Mouse (Mus musculus): ENCODE measurements around the gene F9.
"Not testable (repeated sequence)": the region's sequence is repeated elsewhere in the genome, so short reads cannot be mapped to it uniquely, and the experiment has no call there.

The F9 gene

GRCm38 (mm10) chrX:59999221-60000083 is at the start of gene F9:
Gene F9, plus strand, starts transcription at chrX:59999464.
- DNase-seq (ENCODE audit: low read depth in 1 of 2, low spot score in 2 of 2), result no peak

GRCm38 (mm10) chrX:59969767-59970166 is 29.5 kb upstream of the F9 start:
- DNase-seq (ENCODE audit: low read depth in 1 of 2, low spot score in 2 of 2), result not testable (repeated sequence)

DNA sequence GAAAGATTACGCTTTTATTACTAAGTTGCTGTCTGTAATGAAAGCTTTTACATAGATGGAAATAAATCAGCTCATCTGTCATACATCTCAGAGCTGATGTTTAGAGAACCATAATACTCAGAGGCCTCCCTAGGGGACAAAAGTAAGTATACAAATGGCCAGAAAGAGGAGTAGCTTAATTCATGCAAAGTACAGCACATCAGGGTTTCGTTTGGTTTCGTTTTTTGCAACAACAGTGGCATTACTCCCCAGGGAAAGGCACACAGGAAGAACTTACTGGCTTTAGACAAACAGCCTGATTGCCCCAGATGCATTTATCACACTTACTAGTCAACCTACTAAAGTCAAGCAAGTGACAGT is 800 bp downstream of the F9 start:
- DNase-seq (ENCODE audit: low read depth in 1 of 2, low spot score in 2 of 2), result no peak

- DNase-seq (ENCODE audit: low read depth in 1 of 2, low spot score in 2 of 2), result peak in 1 of 2 experiments; percentile 8
Observed at GRCm38 (mm10) chrX:60001461-60001860, 2.2 kb downstream of the F9 start.

DNA sequence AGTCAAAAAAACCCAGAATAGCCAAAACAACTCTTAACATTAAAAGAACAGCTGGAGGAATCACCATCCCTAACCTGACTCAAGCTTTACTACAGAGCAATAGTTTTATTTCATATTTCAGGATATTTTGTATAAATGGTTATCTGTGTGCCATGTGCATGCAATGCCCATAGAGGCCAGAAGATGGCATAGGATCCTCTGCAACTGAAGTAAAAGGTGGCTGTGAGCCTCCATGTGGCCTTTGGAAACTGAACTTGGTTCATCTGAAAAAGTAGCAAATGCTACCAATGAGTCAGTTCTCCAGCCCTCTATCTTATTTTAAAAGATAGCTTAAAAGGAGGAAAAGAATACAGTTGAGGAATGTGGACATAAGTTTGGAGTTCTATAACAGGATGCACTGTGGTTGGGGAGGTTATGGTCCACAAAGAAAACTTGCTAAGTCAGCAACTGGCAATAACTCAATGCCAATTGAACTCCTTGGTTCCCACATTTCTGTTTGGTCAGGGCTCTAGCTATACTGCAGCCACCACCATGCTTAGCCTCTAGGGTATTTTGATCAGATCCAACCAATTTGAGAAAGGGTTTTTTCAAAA is 13.9 kb downstream of the F9 start:
- DNase-seq (ENCODE audit: low read depth in 1 of 2, low spot score in 2 of 2), result no peak

GRCm38 (mm10) chrX:60014588-60014987 is 15.3 kb downstream of the F9 start:
- no peak for DNase-seq (ENCODE audit: low read depth in 1 of 2, low spot score in 2 of 2)

DNA sequence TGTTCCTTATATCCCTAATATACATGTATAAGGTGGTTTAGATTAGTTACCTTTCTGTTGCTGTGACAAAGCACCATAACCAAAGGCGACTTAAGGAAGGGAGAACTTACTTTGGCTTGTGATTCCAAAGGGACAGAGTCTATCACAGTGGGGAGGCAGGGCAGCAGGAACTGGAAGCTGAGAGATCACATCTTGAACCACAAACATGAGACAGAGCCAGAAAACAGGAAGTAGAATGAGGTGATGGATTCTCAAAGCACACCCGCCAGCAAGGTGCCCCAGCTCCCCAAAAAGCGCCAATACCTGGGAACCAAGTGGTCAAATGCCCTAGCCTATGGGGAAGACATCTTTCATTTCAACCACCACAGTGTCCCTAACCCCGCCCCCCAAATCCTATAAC is 21.7 kb downstream of the F9 start:
- DNase-seq (ENCODE audit: low read depth in 1 of 2, low spot score in 2 of 2), result no peak

DNA sequence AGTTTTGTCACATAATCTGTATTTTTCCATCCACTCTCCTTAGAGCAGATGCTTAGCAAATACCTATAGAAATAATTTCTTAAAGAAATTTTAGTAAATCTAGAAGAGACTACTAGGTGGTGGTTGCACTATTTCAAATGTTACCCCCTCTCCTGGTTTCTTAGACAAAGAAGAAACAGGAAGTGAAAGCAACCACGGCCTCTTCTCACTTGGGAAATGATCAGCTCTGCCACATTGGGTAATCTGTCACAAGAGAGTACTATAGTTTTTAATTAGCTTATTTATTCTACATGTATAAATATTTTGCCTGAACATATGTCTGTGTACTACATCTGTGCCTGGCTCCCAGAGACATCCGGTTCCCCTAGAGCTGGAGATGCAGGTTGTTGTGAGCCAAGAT is 22.3 kb downstream of the F9 start:
- peak in 1 of 2 experiments; percentile 0 for DNase-seq (ENCODE audit: low read depth in 1 of 2, low spot score in 2 of 2)

GRCm38 (mm10) chrX:60026654-60027053 is 27.4 kb downstream of the F9 start:
- DNase-seq (ENCODE audit: low read depth in 1 of 2, low spot score in 2 of 2), result no peak

GRCm38 (mm10) chrX:60054745-60055144 is 55.5 kb downstream of the F9 start:
- no peak for DNase-seq (ENCODE audit: low read depth in 1 of 2, low spot score in 2 of 2)

- no peak for DNase-seq (ENCODE audit: low read depth in 1 of 2, low spot score in 2 of 2)
Observed at GRCm38 (mm10) chrX:60055185-60055584, 55.9 kb downstream of the F9 start.

DNA sequence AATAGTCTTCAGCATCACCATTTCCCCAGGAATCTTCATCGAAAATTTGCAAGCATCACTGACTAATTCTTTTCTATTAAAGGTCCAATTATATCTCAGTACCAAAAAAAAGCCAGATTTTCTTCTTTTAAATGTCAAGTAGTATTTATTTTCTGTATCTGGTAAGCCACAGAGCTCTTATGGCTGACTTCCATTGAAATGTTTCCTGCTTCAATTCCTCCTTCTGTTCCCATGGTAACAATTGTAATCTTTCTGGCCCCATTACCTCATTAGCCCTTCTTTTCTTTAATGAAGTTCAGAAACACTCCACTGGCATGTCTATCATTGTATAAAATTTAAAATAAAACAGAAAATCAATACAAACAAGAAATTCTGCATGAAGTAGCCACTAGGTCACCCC is 76.1 kb downstream of the F9 start:
- DNase-seq (ENCODE audit: low read depth in 1 of 2, low spot score in 2 of 2), result no peak

Measured in monocyte, adult 2 months (primary cell).